Mouse (Mus musculus): Measurements from ENCODE around the gene Plagl1. TPM values are rescaled to one million over a fixed set of nuclear protein-coding genes. Genes with fewer than 3 reads are reported as not detected.

Gene Plagl1
- polyA plus RNA-seq, 2 experiments = 354 to 841 TPM

DNA sequence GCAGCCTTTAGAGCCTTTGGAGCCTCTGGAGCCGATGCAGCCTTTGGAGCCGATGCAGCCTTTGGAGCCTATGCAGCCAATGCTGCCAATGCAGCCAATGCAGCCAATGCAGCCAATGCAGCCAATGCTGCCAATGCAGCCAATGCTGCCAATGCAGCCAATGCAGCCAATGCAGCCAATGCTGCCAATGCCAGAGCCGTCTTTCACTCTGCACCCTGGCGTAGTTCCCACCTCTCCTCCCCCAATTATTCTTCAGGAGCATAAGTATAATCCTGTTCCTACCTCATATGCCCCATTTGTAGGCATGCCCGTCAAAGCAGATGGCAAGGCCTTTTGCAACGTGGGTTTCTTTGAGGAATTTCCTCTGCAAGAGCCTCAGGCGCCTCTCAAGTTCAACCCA is 67.6 kb downstream of the Plagl1 start:
- no peaks in the 10 kb centered on the region for H3K27me3 ChIP-seq (ENCODE audit: control insufficient read depth, insufficient read depth, low read length)
- peaks cover 43% of the 10 kb centered on the region for H3K36me3 ChIP-seq (ENCODE audit: control insufficient read depth, insufficient read depth, low read length)
- ATAC-seq (ENCODE audit: low FRiP score, low read depth) (no peak), DNase-seq (ENCODE audit: low spot score) (no peak)
- no peak for TF ChIP-seq POLR2A (IDR thresholded peaks at IDR 0.05; ENCODE audit: borderline replicate concordance, extremely low read depth, insufficient read depth, insufficient read length)
- H3K4me3 ChIP-seq (replicated peaks; ENCODE audit: low read length) = no peak overlapping the region
- no peak overlapping the region for H3K4me2 ChIP-seq (replicated peaks; ENCODE audit: low read depth, low read length, severe bottlenecking)
- H3K9me3 ChIP-seq (ENCODE audit: control insufficient read depth, low read length) = no peaks in the 10 kb centered on the region
- no peaks in the 10 kb centered on the region for H3K4me1 ChIP-seq (ENCODE audit: control insufficient read depth, insufficient read depth, low read length)
- WGBS = 90% methylated on average over 7 of the region's 7 CpGs
- H3K27ac ChIP-seq (replicated peaks; ENCODE audit: low read depth, low read length) = no peak overlapping the region
- no peak overlapping the region for H3K9ac ChIP-seq (ENCODE audit: low read depth, low read length, severe bottlenecking)

DNA sequence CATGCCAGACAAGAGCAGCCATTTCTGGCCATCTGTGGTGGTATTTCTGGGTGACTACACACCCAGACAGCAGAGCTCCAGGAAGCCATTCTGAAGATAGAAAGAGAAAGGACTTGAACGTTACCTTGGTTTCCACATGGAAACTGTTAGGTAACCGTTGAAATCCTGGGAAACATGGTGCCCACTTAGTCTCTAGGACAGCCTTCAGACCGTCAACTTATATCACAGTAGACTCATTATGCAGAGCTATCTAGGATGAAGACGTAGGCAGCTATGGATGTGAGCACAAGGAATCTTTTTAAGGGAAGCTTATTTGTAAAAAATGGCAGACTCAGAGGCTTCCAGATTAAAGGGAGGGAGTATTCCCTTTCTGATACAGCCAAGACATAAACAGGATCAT is 73.5 kb downstream of the Plagl1 start:
- Histone ChIP-seq H3K9me3 (ENCODE audit: control insufficient read depth, low read length) (no peaks in the 10 kb centered on the region), H3K4me3 (replicated peaks; ENCODE audit: low read length) (no peak overlapping the region), H3K4me2 (replicated peaks; ENCODE audit: low read depth, low read length, severe bottlenecking) (no peak overlapping the region), H3K4me1 (ENCODE audit: control insufficient read depth, insufficient read depth, low read length) (no peaks in the 10 kb centered on the region), H3K9ac (ENCODE audit: low read depth, low read length, severe bottlenecking) (no peak overlapping the region), H3K27me3 (ENCODE audit: control insufficient read depth, insufficient read depth, low read length) (no peaks in the 10 kb centered on the region), H3K27ac (replicated peaks; ENCODE audit: low read depth, low read length) (no peak overlapping the region), H3K36me3 (ENCODE audit: control insufficient read depth, insufficient read depth, low read length) (peaks cover 4% of the 10 kb centered on the region)
- 80% methylated on average over 4 of the region's 4 CpGs for WGBS
- TF ChIP-seq POLR2A (IDR thresholded peaks at IDR 0.05; ENCODE audit: borderline replicate concordance, extremely low read depth, insufficient read depth, insufficient read length) = no peak
- DNase-seq (ENCODE audit: low spot score) (no peak), ATAC-seq (ENCODE audit: low FRiP score, low read depth) (no peak)

DNA sequence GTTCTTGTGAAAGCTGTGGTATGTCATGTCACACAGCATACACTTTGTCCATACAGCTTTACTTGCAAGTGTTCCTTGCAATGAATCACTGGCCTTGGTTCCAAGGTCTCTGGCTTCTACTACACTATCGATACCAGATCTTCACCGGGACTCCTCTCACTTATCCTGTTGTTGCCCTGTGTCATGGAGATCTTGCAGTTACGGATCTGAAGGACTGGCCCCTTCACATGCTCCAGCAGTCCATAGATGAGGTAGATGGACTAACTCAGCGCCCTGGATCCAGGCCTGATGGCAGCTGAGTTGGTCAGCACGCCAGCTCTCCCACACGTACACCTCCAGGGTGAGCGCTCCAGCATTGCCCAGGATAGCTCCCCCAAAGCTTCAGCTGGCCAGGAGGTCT is 75.0 kb downstream of the Plagl1 start:
- Histone ChIP-seq H3K27me3 (ENCODE audit: control insufficient read depth, insufficient read depth, low read length) (no peaks in the 10 kb centered on the region), H3K9me3 (ENCODE audit: control insufficient read depth, low read length) (no peaks in the 10 kb centered on the region), H3K4me3 (replicated peaks; ENCODE audit: low read length) (no peak overlapping the region), H3K27ac (replicated peaks; ENCODE audit: low read depth, low read length) (no peak overlapping the region), H3K36me3 (ENCODE audit: control insufficient read depth, insufficient read depth, low read length) (no peaks in the 10 kb centered on the region), H3K9ac (ENCODE audit: low read depth, low read length, severe bottlenecking) (no peak overlapping the region), H3K4me2 (replicated peaks; ENCODE audit: low read depth, low read length, severe bottlenecking) (no peak overlapping the region), H3K4me1 (ENCODE audit: control insufficient read depth, insufficient read depth, low read length) (no peaks in the 10 kb centered on the region)
- no peak for TF ChIP-seq POLR2A (IDR thresholded peaks at IDR 0.05; ENCODE audit: borderline replicate concordance, extremely low read depth, insufficient read depth, insufficient read length)
- ATAC-seq (ENCODE audit: low FRiP score, low read depth) = no peak
- DNase-seq (ENCODE audit: low spot score) = no peak
- 94% methylated on average over 7 of the region's 7 CpGs for WGBS

DNA sequence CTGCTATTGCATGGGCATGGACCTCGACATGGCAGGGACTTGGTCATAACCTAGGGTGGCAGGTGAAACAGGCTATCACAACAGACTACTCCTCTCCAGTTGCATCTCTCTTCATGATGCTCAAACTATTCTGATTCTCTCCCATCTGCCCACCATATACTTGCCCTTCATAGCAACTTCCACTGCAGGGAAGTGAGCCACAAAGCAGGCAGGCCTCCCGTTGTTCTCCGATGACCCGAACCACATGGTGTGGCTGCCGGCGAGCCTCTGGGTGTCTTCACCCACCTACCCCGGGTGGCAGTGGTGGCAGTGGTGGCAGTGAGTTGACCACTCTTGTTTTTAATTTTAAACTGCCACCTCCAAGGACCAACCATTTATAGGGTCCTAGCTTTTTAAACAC is 75.4 kb downstream of the Plagl1 start:
- H3K4me1 ChIP-seq (ENCODE audit: control insufficient read depth, insufficient read depth, low read length) = no peaks in the 10 kb centered on the region
- WGBS = 82% methylated on average over 7 of the region's 7 CpGs
- H3K4me3 ChIP-seq (replicated peaks; ENCODE audit: low read length) = no peak overlapping the region
- H3K9me3 ChIP-seq (ENCODE audit: control insufficient read depth, low read length) = no peaks in the 10 kb centered on the region
- H3K27me3 ChIP-seq (ENCODE audit: control insufficient read depth, insufficient read depth, low read length) = no peaks in the 10 kb centered on the region
- no peak for ATAC-seq (ENCODE audit: low FRiP score, low read depth)
- TF ChIP-seq POLR2A (IDR thresholded peaks at IDR 0.05; ENCODE audit: borderline replicate concordance, extremely low read depth, insufficient read depth, insufficient read length) = no peak
- H3K4me2 ChIP-seq (replicated peaks; ENCODE audit: low read depth, low read length, severe bottlenecking) = no peak overlapping the region
- no peak for DNase-seq (ENCODE audit: low spot score)
- H3K27ac ChIP-seq (replicated peaks; ENCODE audit: low read depth, low read length) = no peak overlapping the region
- no peak overlapping the region for H3K9ac ChIP-seq (ENCODE audit: low read depth, low read length, severe bottlenecking)
- H3K36me3 ChIP-seq (ENCODE audit: control insufficient read depth, insufficient read depth, low read length) = no peaks in the 10 kb centered on the region

DNA sequence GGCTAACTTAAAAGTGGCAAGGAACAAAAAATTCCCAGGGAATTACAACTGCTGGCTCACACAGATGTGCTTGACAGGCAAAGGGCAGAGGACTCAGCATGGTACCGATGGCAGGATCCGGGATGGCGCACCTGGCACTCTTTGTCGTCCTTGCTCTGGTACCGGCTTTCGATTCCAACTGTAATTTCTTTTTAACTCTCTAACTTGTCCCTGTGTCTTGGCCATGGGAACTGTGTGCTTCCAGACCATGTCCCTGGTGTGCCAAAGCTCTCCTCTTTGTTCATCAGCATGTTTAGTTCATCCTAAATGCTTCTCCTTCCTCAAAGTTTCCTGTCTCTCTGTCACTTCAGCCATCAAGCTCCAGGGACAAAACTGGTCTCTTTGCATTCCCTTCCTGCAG is 77.6 kb downstream of the Plagl1 start:
- no peak for TF ChIP-seq POLR2A (IDR thresholded peaks at IDR 0.05; ENCODE audit: borderline replicate concordance, extremely low read depth, insufficient read depth, insufficient read length)
- Histone ChIP-seq H3K36me3 (ENCODE audit: control insufficient read depth, insufficient read depth, low read length) (no peaks in the 10 kb centered on the region), H3K4me2 (replicated peaks; ENCODE audit: low read depth, low read length, severe bottlenecking) (no peak overlapping the region), H3K4me3 (replicated peaks; ENCODE audit: low read length) (no peak overlapping the region), H3K27ac (replicated peaks; ENCODE audit: low read depth, low read length) (no peak overlapping the region), H3K4me1 (ENCODE audit: control insufficient read depth, insufficient read depth, low read length) (no peaks in the 10 kb centered on the region), H3K9me3 (ENCODE audit: control insufficient read depth, low read length) (no peaks in the 10 kb centered on the region), H3K27me3 (ENCODE audit: control insufficient read depth, insufficient read depth, low read length) (no peaks in the 10 kb centered on the region), H3K9ac (ENCODE audit: low read depth, low read length, severe bottlenecking) (no peak overlapping the region)
- 92% methylated on average over 6 of the region's 6 CpGs for WGBS
- ATAC-seq (ENCODE audit: low FRiP score, low read depth) (no peak), DNase-seq (ENCODE audit: low spot score) (no peak)

DNA sequence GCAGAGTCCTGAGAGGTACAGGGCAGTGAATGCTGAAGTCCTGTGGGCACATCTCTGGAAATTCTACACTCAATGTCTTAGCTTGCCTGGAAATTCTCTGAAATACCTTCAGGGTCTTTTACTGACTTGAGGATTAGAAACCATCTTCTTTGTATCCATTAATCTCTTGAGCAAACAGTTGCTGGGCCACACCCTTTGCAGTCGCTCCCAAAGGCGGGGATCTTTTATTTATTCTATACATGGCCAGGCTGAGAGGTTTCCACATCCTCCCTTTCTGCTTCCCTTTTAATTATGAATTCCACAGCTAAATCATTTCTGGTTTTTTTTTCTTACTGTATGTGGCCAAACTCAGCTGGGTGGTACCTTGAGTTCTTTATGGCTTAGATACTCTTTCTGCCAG is 80.1 kb downstream of the Plagl1 start:
- DNase-seq (ENCODE audit: low spot score) (no peak), ATAC-seq (ENCODE audit: low FRiP score, low read depth) (no peak)
- Histone ChIP-seq H3K36me3 (ENCODE audit: control insufficient read depth, insufficient read depth, low read length) (no peaks in the 10 kb centered on the region), H3K27me3 (ENCODE audit: control insufficient read depth, insufficient read depth, low read length) (no peaks in the 10 kb centered on the region), H3K4me3 (replicated peaks; ENCODE audit: low read length) (no peak overlapping the region), H3K9ac (ENCODE audit: low read depth, low read length, severe bottlenecking) (no peak overlapping the region), H3K27ac (replicated peaks; ENCODE audit: low read depth, low read length) (no peak overlapping the region), H3K9me3 (ENCODE audit: control insufficient read depth, low read length) (no peaks in the 10 kb centered on the region), H3K4me1 (ENCODE audit: control insufficient read depth, insufficient read depth, low read length) (no peaks in the 10 kb centered on the region), H3K4me2 (replicated peaks; ENCODE audit: low read depth, low read length, severe bottlenecking) (no peak overlapping the region)
- 72% methylated on average over 2 of the region's 2 CpGs for WGBS
- no peak for TF ChIP-seq POLR2A (IDR thresholded peaks at IDR 0.05; ENCODE audit: borderline replicate concordance, extremely low read depth, insufficient read depth, insufficient read length)
